Mouse (Mus musculus): Measurements from ENCODE around the gene Col5a2. TPM values are rescaled to one million over a fixed set of nuclear protein-coding genes. Genes with fewer than 3 reads are reported as not detected.
"Not testable (repeated sequence)": the region's sequence is repeated elsewhere in the genome, so short reads cannot be mapped to it uniquely, and the experiment has no call there.

The Col5a2 gene
- 87.0 and 89.5 TPM in 2 replicates for polyA plus RNA-seq (2014; fragmentation: Nextera tagmentation; extraction: Ambion mirVana)

DNA sequence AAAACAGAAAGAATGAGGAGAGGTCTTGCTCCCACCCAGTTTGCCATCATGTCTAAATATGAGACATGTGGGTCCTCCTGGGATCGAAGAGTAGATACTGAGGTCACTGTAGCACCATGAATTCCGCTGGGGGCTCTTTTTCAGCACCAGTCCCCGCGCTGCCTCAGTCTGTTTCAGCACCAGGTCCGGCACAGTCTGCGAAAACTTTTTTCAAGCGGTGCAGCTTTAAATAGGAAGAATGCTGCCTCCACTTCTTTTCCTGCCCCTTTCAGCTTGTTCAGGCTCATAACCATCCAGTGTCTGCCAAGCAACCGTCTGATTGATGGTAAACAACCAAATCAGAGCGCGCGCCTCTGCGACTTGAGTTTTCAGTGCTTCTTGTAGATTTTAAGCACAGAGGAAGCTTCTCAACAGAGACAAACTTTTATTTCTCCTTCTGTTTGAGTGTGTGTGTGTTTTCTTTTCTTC, at the start of gene Col5a2:
Gene Col5a2 (minus strand): TSS at position 418 of the 468 bp plus-strand sequence.
- DNase-seq: peak; percentile 95
- H3K4me2 ChIP-seq: peak within 1 kb of the TSS; percentile 59
- no peaks in the 10 kb centered on the region for H3K36me3 ChIP-seq (ENCODE audit: insufficient read depth)
- H3K4me3 ChIP-seq (ENCODE audit: low read depth, low read length): peak within 1 kb of the TSS; percentile 56
- peak within 1 kb of the TSS; percentile 92 for H3K27ac ChIP-seq (ENCODE audit: low read depth)
- WGBS: 10% methylated on average over 12 of the region's 12 CpGs
- no peak for TF ChIP-seq CTCF (IDR thresholded peaks at IDR 0.05; ENCODE audit: low read depth)
- ATAC-seq (ENCODE audit: insufficient read depth): peak; percentile 92
- H3K27me3 ChIP-seq (ENCODE audit: insufficient read depth, low read length): no peaks in the 10 kb centered on the region
- peak within 1 kb of the TSS; percentile 75 for H3K9ac ChIP-seq
- H3K4me1 ChIP-seq (ENCODE audit: insufficient read depth): no peaks in the 10 kb centered on the region
- H3K9me3 ChIP-seq (ENCODE audit: low read depth, low read length): no peaks in the 10 kb centered on the region

DNA sequence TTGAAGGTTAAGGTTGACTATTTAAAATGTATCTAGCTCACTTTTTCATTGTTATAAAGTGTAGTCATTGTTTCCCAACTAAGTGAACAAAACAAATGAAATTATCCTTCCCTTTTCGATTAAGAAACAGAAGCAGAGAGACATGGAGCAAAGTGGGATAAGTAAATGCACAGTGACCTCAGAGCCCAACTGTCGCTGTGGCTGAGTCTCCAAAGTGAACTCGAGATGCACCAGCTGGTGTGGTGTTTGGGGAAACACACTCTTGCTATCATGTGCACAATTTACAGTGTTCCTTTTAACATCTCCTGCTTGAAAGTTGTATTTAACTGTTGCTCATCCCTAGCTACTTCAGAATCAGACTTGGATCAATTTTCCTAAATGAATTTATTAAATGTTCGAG, 47.4 kb upstream of the Col5a2 start:
- ATAC-seq (ENCODE audit: insufficient read depth): no peak
- H3K4me2 ChIP-seq: no peak overlapping the region
- 26% methylated on average over 4 of the region's 4 CpGs for WGBS
- no peaks in the 10 kb centered on the region for H3K9me3 ChIP-seq (ENCODE audit: low read depth, low read length)
- no peaks in the 10 kb centered on the region for H3K27me3 ChIP-seq (ENCODE audit: insufficient read depth, low read length)
- no peak overlapping the region for H3K27ac ChIP-seq (ENCODE audit: low read depth)
- H3K4me3 ChIP-seq (ENCODE audit: low read depth, low read length): no peak overlapping the region
- no peak for TF ChIP-seq CTCF (IDR thresholded peaks at IDR 0.05; ENCODE audit: low read depth)
- H3K4me1 ChIP-seq (ENCODE audit: insufficient read depth): no peaks in the 10 kb centered on the region
- DNase-seq: peak; percentile 76
- H3K36me3 ChIP-seq (ENCODE audit: insufficient read depth): no peaks in the 10 kb centered on the region
- H3K9ac ChIP-seq: no peak overlapping the region

DNA sequence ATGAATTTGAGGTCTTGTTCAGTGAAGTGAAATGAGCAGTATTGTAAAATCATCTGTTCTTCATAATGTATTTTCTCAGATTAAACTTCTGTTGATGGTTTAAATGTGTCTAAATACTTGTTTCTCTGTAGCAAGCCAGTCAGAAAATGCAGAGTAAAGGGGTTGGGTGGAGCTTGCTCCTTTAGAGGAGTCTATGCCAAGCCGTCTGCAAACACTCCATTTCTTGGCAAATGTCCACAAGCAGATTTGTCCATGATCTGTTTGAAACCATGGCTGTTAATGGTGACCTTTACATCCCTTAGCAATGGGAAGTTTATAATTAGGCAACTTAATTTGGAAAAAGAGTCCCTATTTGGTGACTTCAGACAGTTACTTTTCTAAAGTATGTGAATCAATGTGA, 38.8 kb upstream of the Col5a2 start:
- Histone ChIP-seq H3K9ac (no peak overlapping the region), H3K9me3 (ENCODE audit: low read depth, low read length) (no peaks in the 10 kb centered on the region), H3K4me3 (ENCODE audit: low read depth, low read length) (no peak overlapping the region), H3K36me3 (ENCODE audit: insufficient read depth) (no peaks in the 10 kb centered on the region), H3K27me3 (ENCODE audit: insufficient read depth, low read length) (no peaks in the 10 kb centered on the region), H3K4me2 (peak overlapping the region; percentile 13; the same call in 1 of the 2 replicates), H3K4me1 (ENCODE audit: insufficient read depth) (no peaks in the 10 kb centered on the region), H3K27ac (ENCODE audit: low read depth) (peak overlapping the region; percentile 56; the same call in 1 of the 2 replicates)
- no peak for TF ChIP-seq CTCF (IDR thresholded peaks at IDR 0.05; ENCODE audit: low read depth)
- ATAC-seq (ENCODE audit: insufficient read depth) (peak; percentile 95), DNase-seq (peak; percentile 97)
- WGBS: 14% methylated on average over 1 of the region's 1 CpGs

DNA sequence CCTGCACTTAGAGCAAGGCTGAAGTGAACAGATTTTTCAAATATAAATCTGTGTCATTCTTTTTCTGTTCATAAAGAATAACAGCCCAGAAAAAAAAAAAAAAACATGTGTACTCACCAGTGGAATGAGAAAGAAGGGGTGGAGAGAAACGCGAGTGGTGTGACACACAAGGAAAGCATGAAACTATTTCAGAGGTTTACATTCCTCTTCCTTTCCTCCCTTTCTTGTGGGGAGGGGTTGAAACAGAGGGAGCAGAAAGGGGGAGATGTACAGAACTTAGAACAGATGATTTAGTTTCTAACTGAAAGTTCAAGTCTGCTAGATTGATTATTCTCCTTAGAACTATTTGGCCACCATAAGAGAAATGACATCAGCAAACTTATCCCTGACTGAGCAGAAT, 38.1 kb upstream of the Col5a2 start:
- peak; percentile 56 for DNase-seq
- 16% methylated on average over 2 of the region's 2 CpGs for WGBS

DNA sequence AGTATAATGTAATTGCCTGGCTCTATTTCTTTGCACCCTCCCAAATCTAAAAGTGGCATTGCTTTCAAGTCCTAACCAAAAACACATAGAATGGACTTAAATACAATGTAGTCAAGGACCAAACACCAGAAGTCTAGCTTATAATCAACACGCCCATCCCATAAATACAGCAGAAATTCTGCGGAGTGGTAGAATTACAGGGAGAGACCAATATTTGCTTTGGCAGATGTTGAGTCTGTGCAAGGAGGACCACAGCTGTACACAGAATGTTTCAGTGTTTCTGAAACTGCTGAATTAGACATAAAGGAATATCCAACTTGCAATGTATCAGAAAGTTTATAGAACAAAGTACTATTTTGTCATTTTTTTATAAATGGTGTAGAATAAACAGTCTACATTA, 28.4 kb upstream of the Col5a2 start:
- Histone ChIP-seq H3K4me1 (ENCODE audit: insufficient read depth) (no peaks in the 10 kb centered on the region), H3K4me3 (ENCODE audit: low read depth, low read length) (no peak overlapping the region), H3K27ac (ENCODE audit: low read depth) (no peak overlapping the region), H3K4me2 (no peak overlapping the region), H3K36me3 (ENCODE audit: insufficient read depth) (no peaks in the 10 kb centered on the region), H3K9ac (no peak overlapping the region), H3K27me3 (ENCODE audit: insufficient read depth, low read length) (no peaks in the 10 kb centered on the region), H3K9me3 (ENCODE audit: low read depth, low read length) (no peaks in the 10 kb centered on the region)
- no peak for TF ChIP-seq CTCF (IDR thresholded peaks at IDR 0.05; ENCODE audit: low read depth)
- ATAC-seq (ENCODE audit: insufficient read depth): no peak
- 77% methylated on average over 2 of the region's 2 CpGs for WGBS
- DNase-seq: no peak

More for the DNA sequence above, 38.1 kb upstream of the Col5a2 start:
- no peaks in the 10 kb centered on the region for H3K36me3 ChIP-seq (ENCODE audit: insufficient read depth)
- no peaks in the 10 kb centered on the region for H3K27me3 ChIP-seq (ENCODE audit: insufficient read depth, low read length)
- ATAC-seq (ENCODE audit: insufficient read depth): 0 out of 2 replicates have a peak, but pooled peaks have one; percentile 33
- H3K4me2 ChIP-seq: peak overlapping the region; percentile 13
- no peak overlapping the region for H3K4me3 ChIP-seq (ENCODE audit: low read depth, low read length)
- TF ChIP-seq CTCF (IDR thresholded peaks at IDR 0.05; ENCODE audit: low read depth): no peak
- H3K4me1 ChIP-seq (ENCODE audit: insufficient read depth): no peaks in the 10 kb centered on the region
- H3K27ac ChIP-seq (ENCODE audit: low read depth): no peak overlapping the region
- no peak overlapping the region for H3K9ac ChIP-seq
- no peaks in the 10 kb centered on the region for H3K9me3 ChIP-seq (ENCODE audit: low read depth, low read length)

DNA sequence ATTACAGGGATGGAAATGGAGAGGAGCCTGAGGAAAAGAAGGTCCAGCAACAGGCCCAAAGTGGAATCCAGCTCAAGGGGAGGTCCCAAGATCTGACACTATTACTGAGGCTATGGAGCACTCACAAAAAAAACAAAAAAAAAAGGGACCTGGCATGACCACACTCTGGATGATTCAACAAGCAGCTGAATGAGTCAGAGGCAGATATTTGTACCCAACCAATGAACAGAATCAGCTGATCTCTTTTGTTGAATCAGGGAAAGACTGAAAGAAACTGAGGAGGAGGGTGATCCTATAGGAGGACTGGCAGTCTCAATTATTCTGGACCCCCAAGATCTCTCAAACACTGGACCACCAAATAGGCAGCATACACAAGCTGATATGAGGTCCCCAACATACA, 24.4 kb upstream of the Col5a2 start:
- not testable (repeated sequence) for H3K4me3 ChIP-seq (ENCODE audit: low read depth, low read length); H3K9me3 ChIP-seq (ENCODE audit: low read depth, low read length); ATAC-seq (ENCODE audit: insufficient read depth); H3K4me2 ChIP-seq; H3K36me3 ChIP-seq (ENCODE audit: insufficient read depth); H3K9ac ChIP-seq; H3K27me3 ChIP-seq (ENCODE audit: insufficient read depth, low read length); H3K27ac ChIP-seq (ENCODE audit: low read depth); H3K4me1 ChIP-seq (ENCODE audit: insufficient read depth); DNase-seq

DNA sequence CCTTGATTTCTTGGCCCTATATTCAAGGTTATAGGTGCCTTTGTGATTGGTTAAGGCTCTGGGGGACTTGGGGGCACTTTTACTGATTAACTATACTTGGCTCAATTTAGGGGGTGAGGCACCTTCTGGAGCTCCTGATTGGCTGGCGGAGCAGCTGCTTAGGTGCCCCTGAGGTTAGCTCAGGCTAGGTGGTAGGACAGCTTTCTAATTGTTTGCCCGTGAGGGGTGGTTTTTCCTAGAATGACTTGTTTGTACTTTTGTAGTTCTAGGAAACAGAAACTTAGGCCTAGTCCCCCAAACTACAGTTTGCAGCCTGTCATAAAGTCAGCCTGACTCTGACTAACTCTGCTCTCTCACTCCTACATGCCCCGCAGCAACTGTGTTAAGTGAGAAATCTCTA, 20.5 kb upstream of the Col5a2 start:
- no peak overlapping the region for H3K27ac ChIP-seq (ENCODE audit: low read depth)
- no peaks in the 10 kb centered on the region for H3K9me3 ChIP-seq (ENCODE audit: low read depth, low read length)
- no peaks in the 10 kb centered on the region for H3K36me3 ChIP-seq (ENCODE audit: insufficient read depth)
- no peak overlapping the region for H3K4me3 ChIP-seq (ENCODE audit: low read depth, low read length)
- H3K4me2 ChIP-seq: no peak overlapping the region
- ATAC-seq (ENCODE audit: insufficient read depth): no peak
- H3K4me1 ChIP-seq (ENCODE audit: insufficient read depth): no peaks in the 10 kb centered on the region
- WGBS: 75% methylated on average over 3 of the region's 3 CpGs
- no peak overlapping the region for H3K9ac ChIP-seq
- DNase-seq: no peak
- no peaks in the 10 kb centered on the region for H3K27me3 ChIP-seq (ENCODE audit: insufficient read depth, low read length)
- TF ChIP-seq CTCF (IDR thresholded peaks at IDR 0.05; ENCODE audit: low read depth): no peak

DNA sequence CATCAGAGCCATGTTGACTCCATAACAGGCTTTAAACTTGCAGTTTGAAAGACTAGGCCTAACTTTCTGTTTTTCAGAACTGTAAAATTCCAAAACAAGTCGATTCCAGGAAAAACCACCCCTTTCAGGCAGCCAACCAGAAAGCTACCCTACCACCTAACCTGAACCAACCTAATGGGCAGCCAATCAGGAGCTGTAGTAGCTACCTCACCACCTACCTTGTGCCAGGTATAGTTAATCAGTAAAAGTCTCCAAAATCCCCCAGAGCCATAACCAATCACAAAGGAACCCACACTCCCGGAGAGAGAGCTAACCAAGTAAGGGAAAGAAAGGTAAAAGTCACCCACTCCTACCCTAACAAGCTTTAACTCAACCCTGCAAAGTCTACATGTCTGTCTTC, 18.4 kb upstream of the Col5a2 start:
- no peak overlapping the region for H3K4me2 ChIP-seq
- no peaks in the 10 kb centered on the region for H3K9me3 ChIP-seq (ENCODE audit: low read depth, low read length)
- H3K27ac ChIP-seq (ENCODE audit: low read depth): no peak overlapping the region
- ATAC-seq (ENCODE audit: insufficient read depth) (no peak), DNase-seq (no peak)
- no peaks in the 10 kb centered on the region for H3K4me1 ChIP-seq (ENCODE audit: insufficient read depth)
- WGBS: 82% methylated on average over 2 of the region's 2 CpGs
- H3K27me3 ChIP-seq (ENCODE audit: insufficient read depth, low read length): no peaks in the 10 kb centered on the region
- no peak overlapping the region for H3K4me3 ChIP-seq (ENCODE audit: low read depth, low read length)
- H3K36me3 ChIP-seq (ENCODE audit: insufficient read depth): no peaks in the 10 kb centered on the region
- no peak for TF ChIP-seq CTCF (IDR thresholded peaks at IDR 0.05; ENCODE audit: low read depth)
- H3K9ac ChIP-seq: no peak overlapping the region
